Mouse (Mus musculus) erythroblast, embryonic 14.5 days (primary cell): ENCODE measurements around the gene Lamc1. TPM values are rescaled to one million over a fixed set of nuclear protein-coding genes. Genes with fewer than 3 reads are reported as not detected.
"Not testable (repeated sequence)": the region's sequence is repeated elsewhere in the genome, so short reads cannot be mapped to it uniquely, and the experiment has no call there.

ENCODE experiments used
- H3K27me3 ChIP-seq: 2 replicates; pipeline ENCODE4 v1.6.1; 2012; ENCODE audit warnings: inconsistent platforms; ENCODE audit not compliant: control insufficient read depth
- H3K36me3 ChIP-seq: 2 replicates; pipeline ENCODE4 v1.6.1; 2012; ENCODE audit warnings: mild to moderate bottlenecking, inconsistent platforms; ENCODE audit not compliant: control insufficient read depth
- H3K4me1 ChIP-seq: 2 replicates; pipeline ENCODE4 v1.6.1; 2012; ENCODE audit warnings: inconsistent platforms; ENCODE audit not compliant: control insufficient read depth
- H3K4me3 ChIP-seq: replicated peaks from 2 replicates; pipeline ENCODE3; 2012; ENCODE audit warnings: moderate library complexity, mild to moderate bottlenecking, inconsistent platforms
- H3K9me3 ChIP-seq: 2 replicates; pipeline ENCODE4 v1.6.1; 2012; ENCODE audit warnings: low read length, inconsistent platforms, mixed read lengths; ENCODE audit not compliant: control insufficient read depth
- GATA1 ChIP-seq: IDR thresholded peaks from 2 replicates; pipeline ENCODE4 v1.6.1; 2012; ENCODE audit warnings: low read length, inconsistent platforms, mixed read lengths
- TAL1 ChIP-seq: IDR thresholded peaks from 3 replicates; pipeline ENCODE4 v1.6.1; 2012; ENCODE audit warnings: low read length, inconsistent platforms, mixed read lengths
- polyA plus RNA-seq: library from polyadenylated mRNA; stranded (reverse); fragments of >175 nt; gene quantifications from 2 replicates; pipeline ENCODE4 v1.2.3, GENCODE M21; 2012

The Lamc1 gene
- polyA plus RNA-seq, 1 experiment: 0.01 TPM

DNA sequence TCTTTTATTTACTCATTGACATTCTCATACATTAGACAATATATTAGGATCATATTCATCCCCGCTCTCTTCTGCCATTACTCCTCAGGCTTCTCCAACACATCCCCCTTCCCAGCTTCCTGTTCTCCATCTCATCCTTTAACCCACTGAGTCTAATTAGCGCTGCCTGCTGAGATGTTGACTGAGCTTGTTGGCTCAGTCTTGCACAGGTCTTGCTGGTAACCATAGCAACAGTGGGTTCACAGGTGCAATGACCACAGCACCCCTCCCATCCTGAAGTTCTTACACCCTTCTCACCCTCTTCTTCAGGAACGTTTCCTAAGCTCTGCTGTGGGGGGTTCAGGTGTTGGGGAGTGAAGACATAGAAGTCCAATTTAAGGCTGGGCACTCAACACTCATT is 28.0 kb upstream of the Lamc1 start:
- H3K4me1 ChIP-seq: no peaks in the 10 kb centered on the region
- H3K36me3 ChIP-seq: no peaks in the 10 kb centered on the region
- no peaks in the 10 kb centered on the region for H3K27me3 ChIP-seq
- TF ChIP-seq GATA1 (no peak), TAL1 (no peak)
- H3K4me3 ChIP-seq: no peak overlapping the region
- no peaks in the 10 kb centered on the region for H3K9me3 ChIP-seq

DNA sequence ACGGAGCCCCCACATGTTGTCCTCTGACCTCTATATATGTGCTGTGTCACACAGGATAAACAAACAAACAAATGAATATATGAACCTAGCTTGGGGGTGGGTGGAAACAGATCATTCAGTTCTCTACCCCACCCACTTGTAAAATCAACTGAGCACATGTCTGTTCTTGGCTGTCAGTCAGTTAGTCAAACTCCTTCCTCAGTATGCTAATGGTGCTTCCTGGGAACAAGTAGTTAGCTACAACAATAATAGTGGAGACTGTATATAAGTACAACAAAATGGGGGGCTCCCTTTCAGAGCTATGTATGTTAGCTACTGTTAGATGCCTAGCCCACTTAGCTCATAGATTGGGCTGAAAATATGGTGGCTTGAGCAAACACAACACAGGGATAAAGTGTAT is 24.6 kb upstream of the Lamc1 start:
- Histone ChIP-seq H3K36me3 (no peaks in the 10 kb centered on the region), H3K27me3 (no peaks in the 10 kb centered on the region), H3K4me1 (no peaks in the 10 kb centered on the region), H3K9me3 (no peaks in the 10 kb centered on the region), H3K4me3 (no peak overlapping the region)
- TF ChIP-seq GATA1 (no peak), TAL1 (no peak)

DNA sequence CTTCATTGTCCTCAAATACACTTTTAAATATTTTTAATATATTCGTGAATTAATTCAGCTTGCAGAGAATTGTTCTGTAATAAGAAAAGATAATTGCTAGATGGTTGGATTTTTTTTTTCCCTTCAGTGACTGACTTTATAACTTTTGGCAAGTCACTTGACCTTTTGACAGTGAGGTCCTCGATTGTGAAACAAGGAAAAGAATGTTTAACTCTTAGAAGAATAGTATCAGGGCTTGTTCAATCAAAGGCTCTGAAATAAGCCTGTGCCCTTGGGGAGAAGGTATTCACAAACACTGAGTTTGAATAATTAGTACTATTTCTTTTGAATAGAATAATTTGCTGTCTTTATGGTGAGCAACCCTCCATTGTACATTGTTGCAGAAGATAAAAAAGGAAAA is 21.9 kb upstream of the Lamc1 start:
- no peaks in the 10 kb centered on the region for H3K27me3 ChIP-seq
- no peaks in the 10 kb centered on the region for H3K9me3 ChIP-seq
- TF ChIP-seq GATA1: no peak
- TF ChIP-seq TAL1: no peak
- H3K4me1 ChIP-seq: no peaks in the 10 kb centered on the region
- H3K36me3 ChIP-seq: no peaks in the 10 kb centered on the region
- no peak overlapping the region for H3K4me3 ChIP-seq

GRCm38 (mm10) chr1:153353736-153354430 is 21.3 kb upstream of the Lamc1 start:
- no peak for TF ChIP-seq TAL1
- TF ChIP-seq GATA1: no peak
- no peaks in the 10 kb centered on the region for H3K36me3 ChIP-seq
- H3K27me3 ChIP-seq: no peaks in the 10 kb centered on the region
- H3K4me1 ChIP-seq: no peaks in the 10 kb centered on the region
- no peak overlapping the region for H3K4me3 ChIP-seq
- no peaks in the 10 kb centered on the region for H3K9me3 ChIP-seq

DNA sequence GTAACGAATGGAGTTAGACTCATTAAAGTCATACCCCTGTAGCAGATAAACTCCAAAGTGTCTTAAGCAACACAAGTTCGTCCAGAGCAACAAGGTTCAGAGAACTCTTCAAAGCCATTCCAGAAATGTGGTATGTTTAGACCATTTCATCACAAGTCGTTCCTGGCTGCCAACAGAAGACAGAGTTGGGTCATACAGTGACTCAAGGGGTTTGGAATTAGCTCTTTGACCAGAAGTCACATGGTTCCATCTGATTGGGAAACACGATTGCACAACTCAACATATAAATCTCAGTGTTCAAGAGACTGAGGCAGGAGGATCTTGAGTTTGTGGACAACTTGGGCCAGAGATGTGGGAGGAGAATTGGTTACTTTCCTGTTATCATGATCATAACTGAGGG is 18.4 kb upstream of the Lamc1 start:
- Histone ChIP-seq H3K36me3 (no peaks in the 10 kb centered on the region), H3K4me1 (no peaks in the 10 kb centered on the region), H3K27me3 (no peaks in the 10 kb centered on the region), H3K9me3 (no peaks in the 10 kb centered on the region), H3K4me3 (no peak overlapping the region)
- no peak for TF ChIP-seq TAL1
- TF ChIP-seq GATA1: no peak

DNA sequence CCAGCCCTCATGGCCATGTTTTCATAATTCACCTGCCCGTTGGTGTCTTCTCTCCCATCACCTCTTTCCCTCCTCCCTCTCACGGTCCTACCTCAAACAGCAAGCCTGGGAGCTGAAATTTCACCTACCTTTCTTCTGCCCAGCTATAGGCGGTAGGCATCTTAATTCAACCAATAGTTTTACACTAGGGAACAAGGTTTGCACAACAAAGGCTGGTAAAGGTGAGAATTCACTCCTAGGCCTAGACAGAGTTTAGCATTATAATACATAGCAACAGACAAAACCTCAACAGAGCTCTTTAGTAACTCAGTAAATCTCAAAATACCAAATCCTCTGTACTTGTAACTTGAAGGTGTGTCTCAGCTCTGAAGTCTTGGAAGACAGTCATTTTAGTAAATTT is 15.1 kb upstream of the Lamc1 start:
- Histone ChIP-seq H3K36me3 (no peaks in the 10 kb centered on the region), H3K4me1 (no peaks in the 10 kb centered on the region), H3K9me3 (no peaks in the 10 kb centered on the region), H3K4me3 (no peak overlapping the region), H3K27me3 (no peaks in the 10 kb centered on the region)
- TF ChIP-seq TAL1 (no peak), GATA1 (no peak)

DNA sequence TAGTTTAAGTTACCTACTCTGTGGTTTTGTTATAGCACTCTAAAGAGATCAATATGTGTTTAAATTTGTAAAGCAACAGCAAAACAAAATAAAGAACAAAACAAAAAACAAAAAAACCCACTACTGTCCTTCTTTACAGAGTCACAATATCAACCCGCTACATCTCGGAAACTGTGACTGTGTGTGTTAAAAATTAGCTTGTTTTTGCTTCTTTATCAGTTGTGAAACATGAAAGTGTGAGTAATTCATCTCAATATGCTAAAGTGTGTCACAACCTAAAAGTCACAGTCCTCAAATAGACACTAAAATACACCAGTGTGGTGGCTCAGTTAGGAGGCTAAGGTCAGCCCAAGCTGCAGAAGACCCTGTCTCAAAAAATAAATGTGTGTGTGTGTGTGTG is 14.5 kb upstream of the Lamc1 start:
- Histone ChIP-seq H3K4me3 (no peak overlapping the region), H3K27me3 (no peaks in the 10 kb centered on the region), H3K36me3 (no peaks in the 10 kb centered on the region), H3K9me3 (no peaks in the 10 kb centered on the region), H3K4me1 (no peaks in the 10 kb centered on the region)
- TF ChIP-seq GATA1 (no peak), TAL1 (no peak)

GRCm38 (mm10) chr1:153345699-153346291 is 13.2 kb upstream of the Lamc1 start:
- H3K27me3 ChIP-seq: no peaks in the 10 kb centered on the region
- no peaks in the 10 kb centered on the region for H3K9me3 ChIP-seq
- H3K4me1 ChIP-seq: no peaks in the 10 kb centered on the region
- TF ChIP-seq TAL1 (no peak), GATA1 (no peak)
- H3K36me3 ChIP-seq: no peaks in the 10 kb centered on the region
- H3K4me3 ChIP-seq: no peak overlapping the region

- H3K4me3 ChIP-seq: no peak overlapping the region
- TF ChIP-seq TAL1 (no peak), GATA1 (no peak)
- H3K36me3 ChIP-seq: no peaks in the 10 kb centered on the region
- no peaks in the 10 kb centered on the region for H3K4me1 ChIP-seq
- no peaks in the 10 kb centered on the region for H3K9me3 ChIP-seq
- no peaks in the 10 kb centered on the region for H3K27me3 ChIP-seq
These were observed 12.4 kb upstream of the Lamc1 start for GRCm38 (mm10) chr1:153345002-153345401.

GRCm38 (mm10) chr1:153335451-153335850 is 2.9 kb upstream of the Lamc1 start:
- H3K9me3 ChIP-seq, H3K4me3 ChIP-seq, H3K36me3 ChIP-seq: not testable (repeated sequence)
- peaks cover 26% of the 10 kb centered on the region for H3K27me3 ChIP-seq
- peaks cover 23% of the 10 kb centered on the region for H3K4me1 ChIP-seq
